Mouse (Mus musculus) layer of hippocampus, adult 11-12 months (tissue): Measurements from ENCODE around the gene Gimap9.
"Not testable (repeated sequence)": the region's sequence is repeated elsewhere in the genome, so short reads cannot be mapped to it uniquely, and the experiment has no call there.

Experiments
- DNase-seq: peaks from one replicate; pipeline ENCODE4 v3.0.0; 2022; ENCODE audit warnings: low spot score

Gimap9 gene

DNA sequence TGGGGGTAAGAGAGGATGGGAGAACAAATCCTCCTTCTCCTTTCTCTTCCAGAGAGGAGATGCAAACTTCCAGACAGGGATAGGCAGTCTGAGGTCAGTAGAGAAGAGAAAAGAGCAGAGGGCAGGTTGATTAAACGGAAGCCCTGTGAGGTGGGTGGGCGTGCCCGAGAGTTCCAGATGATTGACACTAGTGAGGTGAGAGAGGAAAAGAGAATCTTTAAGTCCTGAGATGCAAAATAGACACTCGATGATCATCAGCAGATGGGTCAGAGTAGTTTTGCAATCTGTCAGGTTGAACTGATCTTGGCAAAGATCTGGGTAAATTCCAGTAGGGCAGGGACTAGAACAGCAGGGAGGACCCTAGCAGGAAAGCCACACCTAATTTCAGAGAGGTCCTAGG, 11.2 kb upstream of the Gimap9 start:
- DNase-seq = no peak

DNA sequence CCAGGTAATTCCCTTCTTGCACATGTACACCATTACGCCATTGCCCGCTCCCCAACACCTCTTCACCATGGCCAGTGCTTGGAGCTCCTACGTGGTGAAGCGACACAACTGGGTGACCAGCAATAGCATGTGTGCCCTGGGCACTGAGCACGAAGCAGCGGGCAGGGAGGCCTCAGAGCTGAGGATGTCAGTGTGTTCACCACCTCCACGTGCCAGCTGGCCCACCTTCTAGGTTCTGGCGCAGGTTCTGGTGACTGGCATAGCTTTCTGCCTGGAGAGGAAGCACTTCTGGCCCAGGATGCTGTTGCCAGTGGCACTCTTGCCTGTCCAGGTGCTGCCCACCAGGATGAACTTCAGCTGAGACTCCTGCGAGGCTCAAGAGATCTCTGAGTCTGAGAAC, 10.5 kb upstream of the Gimap9 start:
- no peak for DNase-seq

DNA sequence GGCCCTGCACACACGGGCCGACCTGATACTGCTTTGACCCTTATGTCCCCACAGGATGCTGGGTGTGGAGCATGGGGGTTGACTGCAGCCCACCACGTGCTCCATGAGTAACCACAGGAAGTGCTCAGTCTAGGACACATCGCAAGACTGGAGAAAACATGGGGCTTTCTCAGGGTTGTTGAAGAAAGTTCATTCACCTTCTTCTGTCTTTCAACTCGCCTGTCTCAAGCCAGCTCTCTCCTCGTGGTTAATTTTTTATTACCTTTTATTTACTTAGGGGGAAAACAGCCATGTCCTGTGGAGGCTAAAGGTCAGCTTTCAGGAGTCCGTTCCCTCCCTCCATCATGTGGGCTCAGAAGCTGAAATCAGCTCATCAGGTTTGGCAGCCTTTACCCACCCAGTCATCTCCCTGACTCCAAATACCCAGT, 9.8 kb upstream of the Gimap9 start:
- DNase-seq = no peak

DNA sequence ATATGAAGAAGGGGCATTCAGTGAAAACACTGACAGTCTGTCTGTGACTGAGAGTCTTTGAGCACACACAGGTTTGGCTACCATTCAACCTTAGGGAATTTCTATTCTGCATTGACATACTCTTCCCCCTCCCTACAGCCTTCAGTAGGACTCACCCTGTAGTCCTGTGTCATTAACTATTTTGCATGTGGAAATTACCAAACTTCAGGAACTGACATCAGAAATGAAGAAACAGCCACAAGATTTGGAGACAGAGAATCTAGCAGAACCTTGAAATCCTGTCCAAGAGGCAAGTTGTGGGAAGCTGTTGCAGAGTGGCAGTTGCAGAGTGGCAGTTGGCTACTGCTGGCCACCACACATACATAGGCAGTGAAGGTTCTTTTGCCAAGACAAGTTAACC, 7.9 kb upstream of the Gimap9 start:
- DNase-seq = no peak

DNA sequence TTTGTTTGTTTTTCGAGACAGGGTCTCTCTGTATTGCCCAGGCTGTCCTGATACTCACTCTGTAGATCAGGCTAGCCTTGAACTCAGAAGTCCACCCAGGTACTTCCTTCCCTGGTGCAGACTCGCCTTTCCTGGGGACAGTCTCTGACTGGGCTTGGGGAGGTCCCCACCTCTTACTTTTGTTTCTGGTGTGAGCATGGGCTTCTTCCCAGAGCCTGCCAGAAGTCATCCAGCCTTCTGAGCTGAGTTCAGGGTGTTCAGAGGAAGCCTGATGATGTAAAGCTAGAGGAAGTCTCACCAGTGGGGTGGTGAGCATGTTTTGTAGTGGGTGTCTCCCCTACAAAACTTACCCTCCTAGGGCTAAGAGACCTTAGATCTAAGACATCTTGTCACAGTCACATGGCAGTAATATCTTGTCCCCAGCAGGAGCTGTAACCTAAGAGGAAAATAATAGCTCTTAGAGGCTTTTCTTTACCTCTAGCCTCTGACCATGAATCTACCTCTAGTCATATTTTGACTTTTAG, 6.4 kb upstream of the Gimap9 start:
- no peak for DNase-seq

DNA sequence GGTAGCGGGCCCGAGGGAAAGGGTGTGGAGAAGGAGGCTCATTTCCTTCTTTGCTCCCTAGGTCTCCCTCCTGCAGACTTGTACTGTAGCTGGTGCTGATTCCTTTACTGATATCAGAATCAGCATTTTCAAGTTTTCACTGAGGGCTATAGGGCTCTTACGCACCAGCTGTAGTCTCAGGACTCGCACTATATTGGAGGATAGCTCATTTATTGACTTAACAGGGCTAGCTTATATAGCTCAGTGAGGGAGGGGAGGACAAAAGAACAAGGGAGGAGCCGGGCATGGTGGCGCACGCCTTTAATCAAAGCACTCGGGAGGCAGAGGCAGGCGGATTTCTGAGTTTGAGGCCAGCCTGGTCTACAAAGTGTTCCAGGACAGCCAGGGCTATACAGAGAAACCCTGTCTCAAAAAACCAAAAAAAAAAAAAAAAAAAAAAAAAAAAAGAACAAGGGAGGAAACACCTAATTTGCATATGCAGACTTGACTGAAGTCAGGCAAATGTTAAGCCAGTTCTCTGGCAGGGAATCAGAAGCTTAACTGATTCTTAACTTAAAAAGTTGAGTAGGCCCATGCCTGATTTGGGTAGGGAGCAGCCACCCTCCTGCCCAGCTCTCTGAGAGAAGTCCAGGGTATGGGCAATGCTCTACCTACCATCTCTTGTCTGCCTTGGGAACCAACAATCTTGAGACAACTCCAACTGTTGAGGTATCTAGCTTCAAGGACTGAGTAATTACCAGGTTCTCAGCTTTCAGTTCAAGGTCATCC, 1.5 kb upstream of the Gimap9 start:
- DNase-seq = no peak

DNA sequence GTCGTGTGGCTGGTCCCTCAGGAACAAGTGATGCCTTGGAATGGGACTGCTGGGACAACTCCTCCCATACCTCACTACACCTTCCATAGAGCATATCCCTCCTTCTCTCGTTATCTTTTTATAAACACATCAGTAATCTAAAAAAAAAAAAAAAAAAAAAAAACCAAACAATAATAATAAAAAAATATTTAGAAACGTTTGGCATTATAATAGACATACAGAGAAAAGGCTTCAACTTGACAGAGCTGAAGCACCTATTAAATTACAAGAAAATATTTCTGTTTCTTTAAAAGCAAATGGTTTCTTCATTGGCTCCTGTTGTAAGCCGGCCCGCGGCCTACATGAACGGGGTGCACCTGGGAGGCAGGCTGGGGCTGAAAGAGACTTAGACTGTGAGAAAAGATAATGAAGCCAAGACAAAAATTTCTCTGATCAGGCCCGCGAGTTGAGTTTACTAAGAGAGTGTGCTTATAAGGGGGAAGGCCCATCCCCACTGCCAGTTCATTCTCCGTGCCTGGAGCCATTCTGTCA, 464 bp upstream of the Gimap9 start:
- DNase-seq = no peak

DNA sequence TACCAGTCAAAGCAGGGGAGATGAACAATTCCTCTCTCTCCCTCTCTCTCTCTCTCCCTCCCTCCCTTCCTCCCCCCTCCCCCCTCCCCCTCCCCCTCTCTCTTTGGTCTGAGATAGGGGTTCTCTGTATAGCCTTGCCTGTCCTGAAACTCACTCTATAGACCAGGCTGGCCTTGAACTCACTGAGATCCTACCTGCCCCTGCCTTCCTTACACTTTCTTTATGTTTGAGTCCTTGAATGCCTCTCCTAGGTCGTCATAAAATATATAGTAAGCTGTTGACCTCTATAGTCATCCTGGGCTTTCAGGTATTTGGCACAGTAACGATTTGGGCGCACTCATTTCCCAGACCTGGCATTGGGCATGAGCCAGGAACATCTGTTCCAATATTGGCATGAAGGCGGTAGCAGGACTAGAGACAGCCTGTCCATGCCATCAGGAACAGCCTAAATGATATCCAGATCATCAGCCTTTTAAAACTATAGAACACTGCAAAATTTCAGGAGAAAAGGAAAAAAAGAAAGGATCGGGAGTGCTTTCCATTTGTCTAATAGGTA, 1.0 kb downstream of the Gimap9 start:
- no peak for DNase-seq

DNA sequence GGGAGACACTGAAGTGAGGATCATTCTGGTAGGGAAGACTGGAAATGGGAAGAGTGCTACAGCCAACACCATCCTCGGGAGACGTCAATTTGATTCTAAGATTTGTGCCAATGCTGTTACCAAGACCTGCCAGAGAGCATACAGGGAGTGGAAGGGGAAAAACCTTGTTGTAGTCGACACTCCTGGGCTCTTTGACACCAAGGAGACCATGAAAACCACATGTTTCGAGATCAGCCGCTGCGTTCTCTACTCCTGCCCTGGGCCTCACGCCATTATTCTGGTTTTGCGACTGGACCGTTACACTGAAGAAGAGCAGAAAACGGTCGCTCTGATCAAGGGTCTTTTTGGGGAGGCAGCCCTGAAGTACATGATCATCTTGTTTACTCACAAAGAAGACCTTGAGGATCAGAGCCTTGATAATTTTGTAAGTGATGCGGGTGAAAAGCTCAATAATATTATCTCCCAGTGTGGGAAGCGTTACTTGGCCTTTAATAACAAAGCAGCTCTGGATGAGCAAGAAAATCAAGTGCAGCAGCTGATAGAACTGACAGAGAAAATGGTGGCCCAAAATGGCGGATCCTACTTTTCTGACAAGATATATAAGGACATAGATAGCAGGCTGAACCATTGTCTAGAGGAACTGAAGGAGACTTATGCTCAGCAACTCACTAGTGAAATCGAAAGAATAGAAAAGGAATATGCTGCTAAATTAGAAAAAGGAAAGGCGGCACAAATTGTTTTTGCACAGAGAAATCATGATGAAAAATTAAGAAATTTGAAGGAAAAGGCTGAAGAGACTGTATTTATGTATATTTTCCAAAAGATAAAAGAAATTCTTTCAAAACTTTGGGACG, 1.8 kb downstream of the Gimap9 start:
- no peak for DNase-seq

DNA sequence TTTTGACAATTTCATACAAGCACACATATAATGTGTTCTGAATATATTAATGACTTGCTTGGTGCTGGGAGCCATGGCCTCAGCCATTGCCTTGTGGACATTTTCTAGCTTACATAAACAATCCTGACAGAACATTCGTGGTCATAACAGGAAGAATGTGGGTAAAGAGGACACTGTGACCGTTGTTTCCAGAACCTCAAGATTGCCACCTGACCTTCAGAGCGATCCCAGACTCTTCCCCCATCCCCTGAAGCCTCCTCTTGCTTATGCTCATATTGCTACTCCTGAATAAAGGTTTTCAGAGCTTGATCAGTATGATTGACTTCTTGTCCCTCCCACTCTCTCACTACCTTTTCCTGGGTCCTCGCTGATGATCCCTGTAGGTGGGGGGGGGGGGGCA, 2.5 kb downstream of the Gimap9 start:
- no peak for DNase-seq

DNA sequence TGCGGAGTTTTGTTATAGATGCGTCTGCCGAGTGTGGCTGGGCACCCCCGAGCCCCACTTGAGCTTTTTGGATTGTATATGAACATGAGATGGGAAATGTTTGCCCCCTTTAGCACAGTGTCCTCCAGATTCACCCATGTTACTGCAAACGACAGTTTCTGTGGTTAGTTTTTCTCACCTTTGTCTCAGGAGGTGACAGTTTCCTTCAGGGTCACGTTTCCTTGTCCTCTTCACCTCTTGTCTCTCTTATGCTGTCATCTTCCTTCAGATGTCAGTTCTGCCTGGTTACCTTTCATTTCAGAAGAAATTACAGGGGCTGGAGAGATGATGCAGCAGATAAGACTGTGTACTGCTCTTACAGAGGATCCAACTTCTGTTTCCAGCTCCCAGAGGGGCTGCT, 3.8 kb downstream of the Gimap9 start:
- DNase-seq = no peak

DNA sequence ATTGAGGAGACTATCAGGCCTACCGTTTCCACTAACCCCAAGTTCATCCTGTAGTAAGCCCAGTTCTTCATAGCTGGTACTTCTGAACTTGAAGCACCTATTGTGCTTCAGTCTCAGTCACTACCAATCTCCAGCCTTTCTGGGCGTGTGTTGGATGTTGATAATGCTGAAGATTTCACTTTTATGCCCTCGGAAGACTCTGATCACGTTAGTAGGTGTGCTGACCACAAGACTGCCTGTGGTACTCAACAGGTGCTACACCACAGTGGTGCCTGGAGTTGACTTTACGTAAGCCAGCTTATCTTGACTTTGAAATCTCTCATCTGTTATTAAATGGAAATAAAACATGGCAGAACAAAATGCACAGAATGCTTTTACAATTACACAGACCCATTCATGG, 4.5 kb downstream of the Gimap9 start:
- DNase-seq = no peak

DNA sequence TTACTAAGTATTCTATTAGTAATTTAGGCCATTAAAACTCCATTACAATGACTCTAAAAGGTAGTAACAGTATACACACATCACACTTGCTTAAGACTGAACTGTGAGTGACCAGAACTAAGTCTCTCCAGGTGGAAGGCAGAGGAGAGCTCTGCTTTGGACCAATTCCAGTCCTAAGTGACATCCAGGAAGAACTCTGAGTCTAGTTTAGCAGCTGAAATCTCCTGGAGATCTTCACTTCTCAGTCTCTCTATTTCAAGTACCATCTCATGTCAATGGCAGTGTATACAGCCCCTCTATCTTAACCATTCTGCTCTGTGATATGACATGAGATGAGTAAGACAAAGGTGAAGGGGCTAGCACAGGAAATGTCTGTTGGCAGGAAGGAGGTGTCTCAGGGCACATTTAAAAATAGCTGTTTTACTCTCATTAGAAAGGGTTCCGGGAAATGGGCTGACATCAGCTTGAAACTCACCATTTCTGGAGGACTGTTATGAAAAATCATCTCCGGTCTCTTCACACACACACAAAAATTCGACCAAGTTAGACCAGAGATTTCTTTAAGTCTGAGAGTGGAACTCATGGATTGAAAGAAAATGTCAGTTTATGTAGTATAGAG, 5.7 kb downstream of the Gimap9 start:
- no peak for DNase-seq

DNA sequence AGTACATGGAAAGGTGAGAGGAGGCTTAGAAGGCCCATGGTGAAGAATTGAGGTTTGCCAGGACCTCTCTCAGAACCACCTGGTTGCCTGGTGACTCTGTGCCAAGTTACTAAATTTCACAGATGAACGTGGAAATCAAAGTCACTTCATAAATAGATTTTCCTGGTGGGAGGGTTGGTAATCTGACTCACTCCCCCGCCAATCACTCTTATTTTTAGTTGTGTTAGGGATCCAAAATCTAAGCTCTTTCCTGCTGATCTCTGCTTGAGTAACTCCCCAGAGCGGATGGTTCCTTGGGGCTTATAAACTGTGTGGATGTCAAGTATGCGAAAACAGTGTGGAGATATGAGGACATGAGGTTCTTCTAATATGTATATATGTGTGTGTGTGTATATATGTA, 6.3 kb downstream of the Gimap9 start:
- no peak for DNase-seq

DNA sequence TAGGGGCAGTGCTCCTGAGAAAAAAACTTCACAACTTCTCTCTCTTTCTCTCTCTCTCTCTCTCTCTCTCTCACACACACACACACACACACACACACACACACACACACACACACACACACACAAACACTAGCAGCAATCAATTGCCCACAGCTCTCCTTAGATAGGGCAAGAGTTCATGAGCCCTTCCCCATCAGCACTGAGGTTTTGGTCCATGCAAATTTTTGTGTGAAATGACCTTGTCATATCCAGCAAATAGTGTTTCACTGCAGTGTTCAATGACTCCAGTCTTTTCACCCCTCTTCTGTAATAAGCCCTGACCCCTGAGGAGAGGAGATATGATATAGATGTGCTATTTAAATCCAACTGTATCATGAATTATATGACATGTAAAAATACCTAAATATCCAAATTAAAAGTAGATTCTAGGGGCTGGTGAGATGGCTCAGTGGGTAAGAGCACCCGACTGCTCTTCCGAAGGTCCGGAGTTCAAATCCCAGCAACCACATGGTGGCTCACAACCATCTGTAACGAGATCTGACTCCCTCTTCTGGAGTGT, 7.4 kb downstream of the Gimap9 start:
- DNase-seq = not testable (repeated sequence)

DNA sequence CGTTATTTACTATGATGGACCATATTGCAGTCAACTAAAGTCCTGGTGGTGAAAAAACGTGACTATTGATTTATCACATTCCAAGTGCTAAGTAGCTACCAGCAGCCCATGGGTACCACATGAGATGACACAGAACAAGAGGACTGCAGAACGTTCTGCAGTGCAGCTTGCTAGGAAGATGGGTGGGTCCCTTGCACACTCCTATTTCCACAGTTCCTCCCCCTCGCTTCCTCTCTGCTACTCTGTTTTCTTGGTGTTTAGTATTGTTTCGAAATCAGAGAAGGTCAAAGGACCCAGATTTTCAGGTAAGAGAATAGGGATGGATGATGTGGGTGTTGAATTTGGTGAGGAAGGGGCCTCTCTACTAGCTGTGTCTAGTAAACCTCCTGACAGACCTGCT, 8.4 kb downstream of the Gimap9 start, which contains the start of gene Gimap4:
TSS of gene Gimap4 (plus strand) at position 231 of the 400 bp plus-strand sequence.
- DNase-seq = no peak

DNA sequence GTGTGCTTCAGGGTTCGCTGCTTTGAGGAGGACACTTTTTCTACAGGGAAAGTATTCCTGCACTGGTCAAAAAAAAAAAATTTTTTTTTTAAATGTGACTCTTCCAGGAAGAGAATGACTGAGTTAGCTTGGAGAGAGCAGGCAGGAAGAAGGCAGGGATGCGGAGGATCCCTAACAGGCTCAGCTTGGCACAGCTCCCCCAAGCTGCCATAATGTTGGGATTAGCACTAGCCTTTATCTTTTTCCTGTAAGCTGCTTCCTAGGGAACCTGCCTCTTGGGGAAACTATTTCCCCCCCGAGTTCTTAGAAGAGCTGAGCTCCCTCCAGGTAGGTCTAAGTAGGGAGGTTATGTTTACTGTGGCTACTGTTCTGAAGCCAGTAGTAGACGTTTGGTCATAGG, 8.9 kb downstream of the Gimap9 start:
- DNase-seq = no peak

DNA sequence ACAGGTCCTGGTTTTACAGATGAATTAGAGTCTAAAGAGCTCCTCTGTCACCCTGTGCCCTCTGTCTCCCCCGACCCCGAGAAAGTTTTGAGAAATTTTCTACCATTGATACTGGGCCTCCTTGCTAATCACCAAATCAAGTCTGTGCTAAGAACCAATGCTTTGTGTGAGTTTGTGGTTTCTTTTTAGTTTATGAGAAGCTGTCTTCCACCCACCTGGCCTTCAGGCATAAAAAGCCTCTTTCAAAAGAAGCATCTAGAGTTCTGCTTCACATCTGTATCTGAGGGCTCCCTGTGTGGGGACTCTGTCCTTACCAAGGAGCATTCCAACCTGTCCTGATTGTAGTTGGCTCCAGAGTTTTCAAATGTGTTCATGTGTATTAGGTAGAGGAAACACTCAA, 9.3 kb downstream of the Gimap9 start:
- no peak for DNase-seq

DNA sequence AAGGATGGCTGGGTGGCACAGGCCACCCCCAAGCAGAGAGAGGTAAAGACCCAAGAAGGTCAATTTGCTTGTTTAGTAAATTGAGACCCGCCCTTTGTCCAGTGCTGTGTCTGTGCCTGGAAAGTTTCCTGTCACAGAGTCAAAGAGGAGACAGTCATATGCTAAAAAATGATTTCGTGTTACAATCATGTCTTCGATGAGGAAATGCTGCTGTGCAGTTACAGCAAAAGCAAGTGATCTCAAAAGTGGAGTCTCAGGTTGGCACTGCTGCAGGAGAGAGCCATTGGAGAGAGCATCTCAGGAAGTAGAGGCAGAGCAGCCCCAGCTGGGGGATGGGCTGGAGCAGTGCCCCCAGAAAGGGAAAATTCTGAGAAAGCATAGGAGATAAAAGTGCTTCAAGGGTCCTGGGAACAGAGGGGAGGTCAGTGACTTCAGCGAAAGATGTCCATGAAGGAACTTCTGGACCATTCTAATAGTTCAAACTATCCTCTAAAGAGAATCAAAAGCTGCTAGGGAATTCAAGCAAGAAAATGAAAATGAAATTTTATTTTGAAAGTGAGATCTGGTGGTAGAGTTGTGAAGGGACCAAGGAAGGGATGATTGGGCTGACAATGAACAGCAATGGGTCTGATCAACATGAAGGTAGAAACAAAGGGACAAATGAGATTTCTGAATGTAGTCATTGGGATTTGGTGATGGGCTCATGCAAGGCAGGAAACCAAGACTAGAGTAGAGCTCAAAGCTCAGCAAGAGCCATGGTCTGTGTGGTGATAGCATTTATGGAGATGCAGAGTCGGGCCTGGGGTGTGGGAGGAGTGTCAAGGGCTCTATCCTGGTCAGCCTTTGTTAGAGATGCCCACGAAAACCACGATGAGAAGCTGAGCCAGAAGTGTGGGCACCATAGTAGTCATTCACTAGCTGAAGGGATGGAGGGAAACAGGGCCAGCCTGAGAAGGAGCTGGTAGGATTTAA, 10.1 kb downstream of the Gimap9 start:
- DNase-seq = no peak

DNA sequence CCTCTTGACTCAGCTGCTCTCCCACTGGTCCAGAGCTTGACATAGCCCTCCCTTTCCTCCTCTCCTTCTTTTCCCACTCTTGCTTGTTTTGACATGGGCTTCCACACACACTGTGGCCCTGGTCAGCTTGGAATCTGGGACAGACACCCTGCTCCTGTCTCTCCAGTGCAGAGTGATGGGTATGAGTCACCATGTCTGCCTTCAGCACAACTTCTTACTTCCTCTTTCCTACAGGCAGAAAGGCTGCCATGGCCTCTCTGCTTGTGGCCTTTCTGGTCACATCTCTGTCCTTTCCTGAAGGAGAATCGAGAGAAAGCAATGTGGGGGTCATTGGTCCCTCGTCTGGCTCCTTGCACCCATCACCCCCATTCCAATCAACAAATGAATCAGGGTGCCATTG, 11.1 kb downstream of the Gimap9 start:
- no peak for DNase-seq

DNA sequence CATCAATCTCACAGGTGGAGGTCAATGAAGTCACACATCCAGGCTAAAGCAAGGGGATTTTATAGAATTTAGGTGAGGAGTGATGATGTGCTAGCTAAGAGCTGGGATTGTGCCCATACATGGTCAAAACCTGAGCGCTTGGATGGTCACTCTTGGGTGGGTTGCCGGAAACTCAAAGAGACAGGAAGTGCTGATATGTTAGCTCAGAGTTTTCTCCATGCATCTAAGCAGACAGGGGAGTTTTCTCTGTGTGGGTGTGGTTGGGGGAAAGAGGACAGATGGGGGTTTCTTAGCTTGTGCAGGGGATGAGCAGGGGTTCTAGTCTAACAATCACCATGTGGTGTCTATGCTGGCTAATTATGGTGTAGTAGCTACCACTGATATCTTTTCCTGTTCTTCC, 13.4 kb downstream of the Gimap9 start:
- DNase-seq = no peak
